Mouse (Mus musculus) olfactory bulb, adult 2 months (tissue): ENCODE data around the gene 1700029I15Rik.

Source experiments
- CTCF ChIP-seq: fragments of 200-500 bp; IDR thresholded peaks from 2 replicates; pipeline ENCODE4 v1.5.1; 2012; ENCODE audit warnings: low read depth, mild to moderate bottlenecking, low read length, moderate library complexity; ENCODE audit not compliant: insufficient read depth
- POLR2A ChIP-seq: fragments of 200-500 bp; IDR thresholded peaks from 2 replicates; pipeline ENCODE4 v1.6.1; 2012; ENCODE audit warnings: mild to moderate bottlenecking, low read depth, low read length, moderate library complexity; ENCODE audit not compliant: insufficient read depth

DNA sequence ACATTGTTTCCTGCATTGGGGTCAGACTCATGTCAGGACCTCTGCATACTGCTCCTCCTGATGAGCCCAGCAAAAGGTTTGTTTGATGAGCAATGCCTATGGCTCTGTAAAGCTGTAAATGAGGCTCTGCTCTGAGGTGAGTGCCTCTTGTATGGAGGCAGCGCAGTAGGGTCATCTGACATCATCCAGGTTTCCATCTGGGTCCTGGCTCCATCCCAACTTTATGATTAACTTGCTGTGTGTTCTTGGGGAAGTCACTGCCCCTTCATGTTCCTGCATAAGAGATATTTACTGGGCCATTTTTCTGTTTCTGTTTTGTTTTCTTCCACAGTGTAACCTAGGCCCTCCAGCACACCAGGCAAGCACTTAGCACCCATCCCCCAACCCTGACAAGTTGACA, 15.1 kb downstream of the 1700029I15Rik start:
- no peak for TF ChIP-seq POLR2A
- TF ChIP-seq CTCF: no peak
